In the genomic region with DNA sequence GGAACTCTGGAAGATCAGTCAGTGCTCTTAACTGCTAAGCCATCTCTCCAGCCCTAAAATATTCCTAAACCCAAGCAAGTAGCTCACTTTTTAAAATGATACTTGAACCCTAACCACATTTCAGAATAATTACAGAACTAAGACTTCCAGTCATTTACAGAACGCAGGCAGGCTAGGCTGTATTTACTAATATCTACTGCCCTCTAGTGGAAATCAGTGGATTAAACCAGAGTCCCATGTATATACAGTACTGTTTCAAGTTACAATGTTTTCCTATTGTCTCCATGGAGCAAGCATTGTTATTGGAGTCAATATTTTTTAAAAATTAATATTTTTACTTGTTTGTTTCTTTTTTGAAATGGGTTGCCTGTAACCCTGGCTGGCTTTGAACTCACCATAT, we compare ENCODE assay signal across 9 mouse cellular contexts. TPM values are rescaled to one million over a fixed set of nuclear protein-coding genes. Genes with fewer than 3 reads are reported as not detected.
DNase-seq lines count a peak whose midpoint lies in the region; ATAC-seq lines count a peak whose summit lies in the region.
"Had no signal": no experiment of that assay in that cellular context is flagged by ENCODE, and none has a peak within 500 bp of the region (broad histone marks: within the 10 kb centered on the region; RNA-seq: fewer than 3 reads in every experiment).

No protein-coding gene starts in this region.

- 49% methylated on average over 1 of the region's 1 CpGs for WGBS in forebrain, embryonic 11.5 days
- WGBS in forebrain, embryonic 10.5 days = 51% methylated on average over 1 of the region's 1 CpGs
- WGBS in midbrain, embryonic 11.5 days = 51% methylated on average over 1 of the region's 1 CpGs
- 52% methylated on average over 1 of the region's 1 CpGs for WGBS in midbrain, embryonic 10.5 days

- no peaks in the 10 kb centered on the region for H3K27me3 ChIP-seq in forebrain, embryonic 11.5 days (ENCODE audit: control insufficient read depth, insufficient read depth, low read length)
- H3K27me3 ChIP-seq in forebrain, embryonic 10.5 days (ENCODE audit: poor library complexity, severe bottlenecking) = no peaks in the 10 kb centered on the region
- no peaks in the 10 kb centered on the region for H3K27me3 ChIP-seq in midbrain, embryonic 11.5 days (ENCODE audit: control insufficient read depth, insufficient read depth, low read length)
- H3K27me3 ChIP-seq in midbrain, embryonic 10.5 days (ENCODE audit: low read depth, poor library complexity, severe bottlenecking) = no peaks in the 10 kb centered on the region
- H3K27me3 ChIP-seq: heart, embryonic 15.5 days had no signal

- no peaks in the 10 kb centered on the region for H3K4me1 ChIP-seq in forebrain, embryonic 11.5 days (replicated peaks; ENCODE audit: control insufficient read depth, insufficient read depth, low read length)
- H3K4me1 ChIP-seq in forebrain, embryonic 10.5 days = no peaks in the 10 kb centered on the region
- no peaks in the 10 kb centered on the region for H3K4me1 ChIP-seq in midbrain, embryonic 11.5 days (ENCODE audit: control insufficient read depth, insufficient read depth, low read length)
- no peaks in the 10 kb centered on the region for H3K4me1 ChIP-seq in midbrain, embryonic 10.5 days
- H3K4me1 ChIP-seq: heart, embryonic 15.5 days had no signal

- H3K4me2 ChIP-seq in forebrain, embryonic 11.5 days (ENCODE audit: low read depth, low read length, severe bottlenecking) = no peak overlapping the region
- no peak overlapping the region for H3K4me2 ChIP-seq in midbrain, embryonic 11.5 days
- H3K4me2 ChIP-seq: heart, embryonic 15.5 days had no signal

- DNase-seq in forebrain, embryonic 11.5 days (ENCODE audit: low spot score) = no peak
- DNase-seq in forebrain, embryonic 10.5 days (ENCODE audit: extremely low spot score, low spot score) = no peak
- DNase-seq in midbrain, embryonic 11.5 days (ENCODE audit: low spot score, missing footprints) = no peak
- no peak for DNase-seq in midbrain, embryonic 10.5 days (ENCODE audit: low spot score)
- DNase-seq in naive thymus-derived CD4-positive, alpha-beta T cell, adult 2 months (ENCODE audit: low read depth) = peak; percentile 71
- no peak for DNase-seq in cerebellum, postnatal 36 days
- no peak for DNase-seq in right cerebral cortex, postnatal 25 days

- no peaks in the 10 kb centered on the region for H3K36me3 ChIP-seq in forebrain, embryonic 11.5 days (ENCODE audit: control insufficient read depth, insufficient read depth, low read length)
- no peaks in the 10 kb centered on the region for H3K36me3 ChIP-seq in forebrain, embryonic 10.5 days (replicated peaks)
- no peaks in the 10 kb centered on the region for H3K36me3 ChIP-seq in midbrain, embryonic 11.5 days (ENCODE audit: control insufficient read depth, insufficient read depth, low read length)
- no peaks in the 10 kb centered on the region for H3K36me3 ChIP-seq in midbrain, embryonic 10.5 days
- H3K36me3 ChIP-seq: heart, embryonic 15.5 days had no signal

- no peak overlapping the region for H3K27ac ChIP-seq in forebrain, embryonic 11.5 days (ENCODE audit: low read depth, low read length)
- no peak overlapping the region for H3K27ac ChIP-seq in forebrain, embryonic 10.5 days
- H3K27ac ChIP-seq in midbrain, embryonic 11.5 days (ENCODE audit: low read depth, low read length) = no peak overlapping the region
- H3K27ac ChIP-seq in midbrain, embryonic 10.5 days (replicated peaks) = no peak overlapping the region
- H3K27ac ChIP-seq: heart, embryonic 15.5 days had no signal

- no peak overlapping the region for H3K4me3 ChIP-seq in forebrain, embryonic 11.5 days (ENCODE audit: low read depth, low read length)
- no peak overlapping the region for H3K4me3 ChIP-seq in forebrain, embryonic 10.5 days
- H3K4me3 ChIP-seq in midbrain, embryonic 11.5 days (ENCODE audit: low read depth, low read length) = no peak overlapping the region
- no peak overlapping the region for H3K4me3 ChIP-seq in midbrain, embryonic 10.5 days
- H3K4me3 ChIP-seq: heart, embryonic 15.5 days had no signal

- H3K9me3 ChIP-seq in forebrain, embryonic 11.5 days (ENCODE audit: control insufficient read depth, low read length) = no peaks in the 10 kb centered on the region
- no peaks in the 10 kb centered on the region for H3K9me3 ChIP-seq in forebrain, embryonic 10.5 days
- H3K9me3 ChIP-seq in midbrain, embryonic 11.5 days (ENCODE audit: control insufficient read depth, low read length) = no peaks in the 10 kb centered on the region
- H3K9me3 ChIP-seq in midbrain, embryonic 10.5 days (replicated peaks) = no peaks in the 10 kb centered on the region
- H3K9me3 ChIP-seq: heart, embryonic 15.5 days had no signal

- no peak overlapping the region for H3K9ac ChIP-seq in forebrain, embryonic 11.5 days (ENCODE audit: low read length)
- H3K9ac ChIP-seq in midbrain, embryonic 11.5 days (ENCODE audit: low read length) = no peak overlapping the region
- H3K9ac ChIP-seq: heart, embryonic 15.5 days had no signal

- ATAC-seq in forebrain, embryonic 11.5 days (replicated peaks; ENCODE audit: low FRiP score) = 0 out of 2 replicates have a peak, but pooled peaks have one; percentile 55
- ATAC-seq in midbrain, embryonic 11.5 days (ENCODE audit: low FRiP score) = peak; percentile 61; the same call in 1 of the 2 replicates
- peak; percentile 87 for ATAC-seq in granulocyte monocyte progenitor cell, adult 5-6 weeks (replicated peaks; ENCODE audit: poor library complexity, severe bottlenecking)

RNA-seq across cellular contexts. Expression of a gene that starts 17.7 kb away (rescaled TPM):
- polyA plus RNA-seq in forebrain, embryonic 11.5 days (2014; fragmentation: Nextera tagmentation; extraction: Ambion mirVana) = 0.63 and 1.2 TPM in 2 replicates
- 0.64 and 1.1 TPM in 2 replicates for polyA plus RNA-seq in forebrain, embryonic 10.5 days (2016; fragmentation: Nextera tagmentation; extraction: Ambion mirVana)
- polyA plus RNA-seq in midbrain, embryonic 11.5 days (2014; fragmentation: Nextera tagmentation; extraction: Ambion mirVana) = 0.55 and 0.68 TPM in 2 replicates
- 0.53 and 0.86 TPM in 2 replicates for polyA plus RNA-seq in midbrain, embryonic 10.5 days (2016; fragmentation: Nextera tagmentation; extraction: Ambion mirVana)
- total RNA-seq in granulocyte monocyte progenitor cell, adult 5-6 weeks (2014; fragmentation: Nextera tagmentation) = not detected in 2 replicates
- not detected in 2 replicates for total RNA-seq in granulocyte monocyte progenitor cell, adult 5-6 weeks (2017)

RNA-seq across cellular contexts. Expression of a gene that starts 36.3 kb away (rescaled TPM):
- polyA plus RNA-seq in forebrain, embryonic 11.5 days (2014; fragmentation: Nextera tagmentation; extraction: Ambion mirVana) = 24.7 and 25.3 TPM in 2 replicates
- 21.6 and 22.3 TPM in 2 replicates for polyA plus RNA-seq in forebrain, embryonic 10.5 days (2016; fragmentation: Nextera tagmentation; extraction: Ambion mirVana)
- 18.4 and 21.6 TPM in 2 replicates for polyA plus RNA-seq in midbrain, embryonic 11.5 days (2014; fragmentation: Nextera tagmentation; extraction: Ambion mirVana)
- 17.8 and 19.5 TPM in 2 replicates for polyA plus RNA-seq in midbrain, embryonic 10.5 days (2016; fragmentation: Nextera tagmentation; extraction: Ambion mirVana)
- 21.4 and 29.5 TPM in 2 replicates for total RNA-seq in granulocyte monocyte progenitor cell, adult 5-6 weeks (2014; fragmentation: Nextera tagmentation)
- 46.3 and 49.3 TPM in 2 replicates for total RNA-seq in granulocyte monocyte progenitor cell, adult 5-6 weeks (2017)
